8 mouse cellular contexts compared by ENCODE assay signal in the genomic region with DNA sequence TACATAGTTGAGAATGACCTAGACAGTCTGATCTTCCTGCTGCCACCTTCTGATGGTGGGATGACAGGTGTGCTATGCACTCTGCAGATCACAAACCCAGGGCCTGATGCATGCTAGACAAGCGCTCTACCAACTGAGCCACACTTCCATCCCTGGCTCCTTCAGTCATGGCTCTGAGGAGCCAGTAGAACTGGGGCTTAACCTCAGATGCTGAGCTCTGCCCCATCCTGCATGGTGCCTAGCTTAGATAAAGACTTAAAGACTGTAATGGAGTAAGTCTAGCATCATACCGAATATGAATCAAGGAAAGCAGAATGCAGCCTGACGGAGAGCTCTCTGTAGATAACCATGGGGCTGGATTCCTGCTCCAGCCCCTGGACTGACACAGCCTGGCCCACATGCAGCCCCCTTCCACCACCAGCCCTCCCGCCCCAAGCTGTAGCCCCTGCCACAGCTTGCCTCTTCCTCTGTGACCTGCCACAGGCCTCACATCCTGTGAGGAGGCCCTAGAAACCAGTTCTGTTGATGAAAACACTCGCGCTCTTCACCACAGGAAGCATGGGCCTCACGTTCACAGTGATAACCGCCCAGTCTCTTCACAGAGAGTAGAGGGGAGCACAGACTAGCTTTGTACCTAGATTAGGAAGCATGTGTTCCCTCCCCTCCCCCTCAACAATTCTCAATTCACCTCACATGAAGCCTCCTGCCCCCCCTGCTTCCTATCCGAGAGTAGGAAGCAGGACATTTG. TPM values are rescaled to one million over a fixed set of nuclear protein-coding genes. Genes with fewer than 3 reads are reported as not detected.
A peak's percentile ranks its signal among the peaks of the same experiment; 100 is the strongest.
DNase-seq lines count a peak whose midpoint lies in the region; ATAC-seq and TF ChIP-seq lines count a peak whose summit lies in the region.

No protein-coding gene starts in this region.

- no peaks in the 10 kb centered on the region for H3K36me3 ChIP-seq in heart, embryonic 11.5 days (ENCODE audit: control insufficient read depth, insufficient read depth, low read length)
- H3K36me3 ChIP-seq in liver, postnatal 0 days (replicated peaks; ENCODE audit: insufficient read depth, low read length), result no peaks in the 10 kb centered on the region
- no peaks in the 10 kb centered on the region for H3K36me3 ChIP-seq in stomach, embryonic 15.5 days
- no peaks in the 10 kb centered on the region for H3K36me3 ChIP-seq in forebrain, postnatal 0 days (ENCODE audit: insufficient read depth)

- no peaks in the 10 kb centered on the region for H3K9me3 ChIP-seq in heart, embryonic 11.5 days (replicated peaks; ENCODE audit: control insufficient read depth, low read length)
- no peaks in the 10 kb centered on the region for H3K9me3 ChIP-seq in liver, postnatal 0 days (ENCODE audit: low read length)
- H3K9me3 ChIP-seq in stomach, embryonic 15.5 days, result no peaks in the 10 kb centered on the region
- H3K9me3 ChIP-seq in forebrain, postnatal 0 days (ENCODE audit: low read length), result no peaks in the 10 kb centered on the region

- H3K9ac ChIP-seq in heart, embryonic 11.5 days (ENCODE audit: low read depth, low read length), result no peak overlapping the region
- no peak overlapping the region for H3K9ac ChIP-seq in liver, postnatal 0 days (replicated peaks)
- no peak overlapping the region for H3K9ac ChIP-seq in stomach, embryonic 15.5 days
- H3K9ac ChIP-seq in forebrain, postnatal 0 days, result no peak overlapping the region

- H3K27me3 ChIP-seq in heart, embryonic 11.5 days (ENCODE audit: control insufficient read depth, insufficient read depth, low read length), result no peaks in the 10 kb centered on the region
- H3K27me3 ChIP-seq in liver, postnatal 0 days (ENCODE audit: insufficient read depth, low read length), result no peaks in the 10 kb centered on the region
- H3K27me3 ChIP-seq in stomach, embryonic 15.5 days (replicated peaks), result no peaks in the 10 kb centered on the region
- H3K27me3 ChIP-seq in forebrain, postnatal 0 days (ENCODE audit: insufficient read depth, low read length), result no peaks in the 10 kb centered on the region

- no peak for TF ChIP-seq CTCF in gastrocnemius, adult 2 months (IDR thresholded peaks at IDR 0.05)
- no peak for TF ChIP-seq CTCF in liver, postnatal 0 days (IDR thresholded peaks at IDR 0.05; ENCODE audit: low read depth)
- no peak for TF ChIP-seq CTCF in forebrain, postnatal 0 days (IDR thresholded peaks at IDR 0.05; ENCODE audit: low read depth)

- H3K4me2 ChIP-seq in heart, embryonic 11.5 days, result no peak overlapping the region
- H3K4me2 ChIP-seq in liver, postnatal 0 days (ENCODE audit: low read depth, low read length), result peak overlapping the region; percentile 20; the same call in 1 of the 2 replicates
- no peak overlapping the region for H3K4me2 ChIP-seq in stomach, embryonic 15.5 days
- H3K4me2 ChIP-seq in forebrain, postnatal 0 days (ENCODE audit: low read depth), result no peak overlapping the region

- intact Hi-C loops in gastrocnemius, adult 2 months (cut with DNase I), result no loop called here

- TF ChIP-seq EP300 in liver, postnatal 0 days (IDR thresholded peaks at IDR 0.05; ENCODE audit: low read depth), result peak; percentile 34

- peak overlapping the region; percentile 51; the same call in 1 of the 2 replicates for H3K27ac ChIP-seq in gastrocnemius, adult 2 months
- peak overlapping the region; percentile 77 for H3K27ac ChIP-seq in heart, embryonic 11.5 days (ENCODE audit: low read depth, low read length)
- peak overlapping the region; percentile 65 for H3K27ac ChIP-seq in liver, postnatal 0 days (ENCODE audit: low read depth)
- H3K27ac ChIP-seq in stomach, embryonic 15.5 days, result peak overlapping the region; percentile 37; the same call in 1 of the 2 replicates
- no peak overlapping the region for H3K27ac ChIP-seq in forebrain, postnatal 0 days (ENCODE audit: low read depth, low read length)

- ATAC-seq in heart, embryonic 11.5 days (replicated peaks; ENCODE audit: insufficient number of reproducible peaks, low FRiP score, low TSS enrichment), result peak; percentile 71
- peak; percentile 84 for ATAC-seq in liver, postnatal 0 days
- peak; percentile 49; the same call in 1 of the 2 replicates for ATAC-seq in stomach, embryonic 15.5 days (ENCODE audit: insufficient read depth, low FRiP score, low read depth)
- ATAC-seq in forebrain, postnatal 0 days, result no peak

- no peak for DNase-seq in gastrocnemius, adult 2 months
- DNase-seq in gastrocnemius, adult 8-10 months (ENCODE audit: low spot score in 2 of 2), result no peak
- DNase-seq in liver, postnatal 0 days, result peak; percentile 35
- no peak for DNase-seq in forebrain, postnatal 0 days
- no peak for DNase-seq in adipocyte (ENCODE audit: low spot score)
- no peak for DNase-seq in retina, postnatal 1 day

- WGBS in heart, embryonic 11.5 days (ENCODE audit: insufficient replicate concordance), result 29% methylated on average over 9 of the region's 9 CpGs
- 30% methylated on average over 9 of the region's 9 CpGs for WGBS in liver, postnatal 0 days (ENCODE audit: insufficient replicate concordance)
- WGBS in stomach, embryonic 15.5 days, result 49% methylated on average over 9 of the region's 9 CpGs
- WGBS in forebrain, postnatal 0 days, result 84% methylated on average over 9 of the region's 9 CpGs

- peaks cover 16% of the 10 kb centered on the region for H3K4me1 ChIP-seq in heart, embryonic 11.5 days (ENCODE audit: control insufficient read depth, insufficient read depth, low read length)
- H3K4me1 ChIP-seq in liver, postnatal 0 days (ENCODE audit: insufficient read depth), result peaks cover 14% of the 10 kb centered on the region
- no peaks in the 10 kb centered on the region for H3K4me1 ChIP-seq in stomach, embryonic 15.5 days
- H3K4me1 ChIP-seq in forebrain, postnatal 0 days (ENCODE audit: insufficient read depth), result no peaks in the 10 kb centered on the region

- H3K4me3 ChIP-seq in gastrocnemius, adult 2 months, result no peak overlapping the region
- H3K4me3 ChIP-seq in heart, embryonic 11.5 days (ENCODE audit: low read depth, low read length), result no peak overlapping the region
- H3K4me3 ChIP-seq in liver, postnatal 0 days (ENCODE audit: low read depth, low read length), result no peak overlapping the region
- H3K4me3 ChIP-seq in stomach, embryonic 15.5 days (replicated peaks), result no peak overlapping the region
- H3K4me3 ChIP-seq in forebrain, postnatal 0 days (ENCODE audit: low read depth, low read length), result no peak overlapping the region

RNA-seq across cellular contexts. Expression of a gene that starts 41.2 kb away (rescaled TPM):
- total RNA-seq in gastrocnemius, adult 2 months (2021), result not detected
- total RNA-seq in gastrocnemius, adult 8-10 months (2022), result under 1 TPM in 1 of 4 experiments, not detected in 3; 0.03 TPM
- polyA plus RNA-seq in heart, embryonic 11.5 days (2014; fragmentation: Nextera tagmentation; extraction: Ambion mirVana), result not detected in 2 replicates
- polyA plus RNA-seq in liver, postnatal 0 days (2015; fragmentation: Nextera tagmentation; extraction: Ambion mirVana), result 0.04 and 0.07 TPM in 2 replicates
- 0.03 and 0.04 TPM in 2 replicates for polyA plus RNA-seq in stomach, embryonic 15.5 days (2015; fragmentation: Nextera tagmentation; extraction: Ambion mirVana)
- under 0.01 and 0.15 TPM in 2 replicates for total RNA-seq in forebrain, postnatal 0 days (2014; rRNA removed)
- polyA plus RNA-seq in forebrain, postnatal 0 days (2015; fragmentation: Nextera tagmentation; extraction: Ambion mirVana), result 0.02 TPM in 1 of 2 replicates, not detected in the other
